Mouse (Mus musculus) brain, adult 2 months (tissue): ENCODE data around the gene Slc2a1.

Source experiments
- DNase-seq: peaks from one replicate; pipeline ENCODE4 v3.0.0; 2011; ENCODE audit warnings: low read depth, low spot score

Gene Slc2a1

DNA sequence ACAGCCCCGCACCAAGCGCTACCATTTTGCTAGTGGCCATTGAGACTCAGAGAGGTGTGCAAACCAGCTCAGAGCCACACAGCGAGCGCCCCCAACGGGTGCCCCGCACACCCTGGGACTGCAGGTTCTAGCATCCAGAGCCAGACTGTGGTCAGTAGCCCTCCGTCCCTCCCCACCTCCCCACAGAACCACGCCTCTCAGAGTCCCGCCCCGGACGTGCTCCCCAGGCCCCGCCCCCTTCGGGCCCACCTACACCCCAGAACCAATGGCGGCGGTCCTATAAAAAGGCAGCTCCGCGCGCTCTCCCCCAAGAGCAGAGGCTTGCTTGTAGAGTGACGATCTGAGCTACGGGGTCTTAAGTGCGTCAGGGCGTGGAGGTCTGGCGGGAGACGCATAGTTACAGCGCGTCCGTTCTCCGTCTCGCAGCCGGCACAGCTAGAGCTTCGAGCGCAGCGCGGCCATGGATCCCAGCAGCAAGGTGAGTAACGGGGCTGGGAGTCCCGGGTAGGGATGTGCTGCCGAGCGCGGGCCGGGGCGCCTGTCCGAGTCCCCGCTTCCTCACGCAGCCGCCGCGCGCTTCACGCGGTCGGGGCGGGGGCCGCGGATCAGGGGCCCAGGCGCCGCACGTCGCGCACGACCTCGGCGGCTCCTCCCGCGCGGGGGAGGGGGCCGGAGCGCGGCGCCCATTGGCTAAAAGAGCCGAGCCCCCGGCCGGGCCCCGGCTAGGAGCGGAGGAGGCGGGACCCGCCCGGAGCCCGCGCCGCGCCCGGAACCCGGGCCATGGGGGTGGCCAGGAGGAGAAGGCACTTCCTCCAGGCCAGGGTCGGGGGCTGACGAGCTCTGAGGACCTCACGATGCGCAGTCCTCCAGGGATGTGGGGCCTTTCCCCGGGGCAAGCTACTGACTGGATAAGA lies at the start of gene Slc2a1:
Gene Slc2a1 (plus strand): TSS at position 217 of the 914 bp plus-strand sequence.
- peak; percentile 97 for DNase-seq

DNA sequence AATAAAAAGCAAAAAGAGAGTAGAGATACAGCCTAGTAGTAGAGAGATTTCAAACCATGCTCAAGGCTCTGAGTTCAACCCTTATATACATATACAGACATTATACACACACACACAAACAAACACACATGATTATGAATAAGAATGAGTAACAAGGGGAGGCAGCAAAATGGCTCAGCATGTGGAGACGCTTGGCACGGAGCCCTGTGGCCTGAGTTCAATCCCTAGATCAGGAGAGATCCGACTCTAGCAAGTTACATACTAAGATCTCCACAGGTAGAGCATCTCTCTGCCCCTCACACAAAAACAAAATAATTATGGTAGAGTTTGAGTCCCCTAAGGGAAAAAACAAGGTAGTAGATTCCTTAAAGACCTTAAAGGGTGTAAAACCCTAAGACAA lies 41.7 kb upstream of the Slc2a1 start:
- DNase-seq, result no peak

DNA sequence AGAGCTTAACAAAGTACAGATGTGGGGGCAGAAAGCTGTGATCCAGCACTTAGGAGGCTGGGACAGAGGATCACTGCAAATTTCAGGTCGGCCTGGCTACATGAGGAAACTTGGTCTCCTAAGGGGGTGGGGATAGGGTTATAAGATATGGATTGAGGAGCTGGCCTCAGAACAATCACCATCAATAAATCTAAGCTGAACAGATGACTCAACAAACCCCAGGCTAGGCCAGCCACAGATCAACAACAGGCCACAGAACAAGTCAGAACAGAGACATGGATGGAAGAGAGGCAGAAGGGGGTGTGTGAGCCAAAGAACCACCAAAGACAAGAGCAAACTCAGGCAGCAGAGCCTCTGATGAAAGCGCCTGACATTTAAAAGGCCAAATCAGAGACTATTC lies 41.3 kb upstream of the Slc2a1 start:
- no peak for DNase-seq

DNA sequence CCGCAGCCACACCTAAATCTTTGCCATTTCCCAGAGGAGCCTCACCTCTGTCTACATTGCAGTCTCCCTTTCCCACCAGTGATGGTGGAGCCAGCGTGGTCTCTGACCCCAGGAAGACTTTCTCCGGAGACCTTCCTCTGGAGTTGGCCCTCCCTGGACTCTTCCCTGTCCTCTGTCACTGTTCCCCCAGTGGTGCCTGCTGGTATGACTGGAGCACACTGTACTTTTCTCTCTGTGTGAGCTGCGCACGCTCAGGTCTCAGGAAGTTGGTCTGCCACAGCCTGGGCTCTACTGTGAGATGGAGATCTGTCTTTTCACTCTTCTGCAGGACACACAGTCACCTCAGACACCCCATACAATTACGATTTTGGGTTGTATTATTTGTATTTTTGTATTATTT lies 39.6 kb upstream of the Slc2a1 start:
- no peak for DNase-seq

DNA sequence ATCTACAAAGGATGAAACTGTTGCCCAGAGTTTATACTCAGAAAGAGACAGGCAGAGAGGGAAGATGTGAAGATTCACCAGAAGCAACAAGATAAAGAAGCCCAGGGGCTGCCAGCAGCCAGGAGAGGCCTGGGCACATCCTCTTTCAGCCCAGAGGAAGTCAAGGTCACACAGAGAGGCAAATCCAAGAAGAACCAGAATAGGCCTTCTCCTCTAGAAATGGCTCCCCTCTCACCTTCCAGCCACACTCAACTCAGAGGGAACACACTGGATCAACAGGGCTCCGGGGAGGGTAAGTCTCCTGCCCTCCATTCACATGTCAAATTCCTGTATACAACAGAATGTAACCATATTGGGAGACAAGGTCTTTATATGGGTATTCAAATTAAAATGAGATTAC lies 38.3 kb upstream of the Slc2a1 start:
- no peak for DNase-seq

DNA sequence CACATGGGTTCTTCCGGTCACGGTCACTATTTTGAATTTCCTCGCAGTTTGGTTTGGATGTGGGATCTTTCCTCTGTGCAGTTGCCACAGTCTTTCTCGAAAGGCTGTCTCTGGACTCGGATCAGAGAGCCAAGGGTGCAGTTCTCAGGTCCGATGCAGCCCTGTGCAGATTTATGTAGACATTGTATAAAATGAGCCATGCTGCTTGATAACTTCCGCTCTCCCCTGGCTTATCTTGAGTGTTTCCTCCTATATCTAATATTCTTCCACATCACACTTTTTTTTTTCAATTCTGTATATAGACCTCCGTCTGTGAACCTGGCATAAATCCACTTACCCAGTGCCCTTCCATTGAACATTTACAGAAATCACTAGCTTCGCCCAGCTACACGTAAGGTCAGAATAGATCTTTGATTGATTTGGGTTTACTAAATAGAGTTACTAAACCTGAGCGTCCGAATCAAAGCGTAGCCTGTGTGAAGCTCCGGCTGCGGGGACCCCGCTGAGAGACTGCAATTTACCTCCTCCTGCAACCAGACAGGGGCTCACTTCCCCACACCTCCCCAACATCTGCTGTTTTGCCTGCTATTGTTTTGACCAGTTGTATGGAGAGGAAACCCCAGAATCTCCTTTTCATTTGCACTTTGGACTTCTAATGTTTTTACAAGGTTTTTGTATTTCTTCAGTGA lies 37.4 kb upstream of the Slc2a1 start:
- no peak for DNase-seq

DNA sequence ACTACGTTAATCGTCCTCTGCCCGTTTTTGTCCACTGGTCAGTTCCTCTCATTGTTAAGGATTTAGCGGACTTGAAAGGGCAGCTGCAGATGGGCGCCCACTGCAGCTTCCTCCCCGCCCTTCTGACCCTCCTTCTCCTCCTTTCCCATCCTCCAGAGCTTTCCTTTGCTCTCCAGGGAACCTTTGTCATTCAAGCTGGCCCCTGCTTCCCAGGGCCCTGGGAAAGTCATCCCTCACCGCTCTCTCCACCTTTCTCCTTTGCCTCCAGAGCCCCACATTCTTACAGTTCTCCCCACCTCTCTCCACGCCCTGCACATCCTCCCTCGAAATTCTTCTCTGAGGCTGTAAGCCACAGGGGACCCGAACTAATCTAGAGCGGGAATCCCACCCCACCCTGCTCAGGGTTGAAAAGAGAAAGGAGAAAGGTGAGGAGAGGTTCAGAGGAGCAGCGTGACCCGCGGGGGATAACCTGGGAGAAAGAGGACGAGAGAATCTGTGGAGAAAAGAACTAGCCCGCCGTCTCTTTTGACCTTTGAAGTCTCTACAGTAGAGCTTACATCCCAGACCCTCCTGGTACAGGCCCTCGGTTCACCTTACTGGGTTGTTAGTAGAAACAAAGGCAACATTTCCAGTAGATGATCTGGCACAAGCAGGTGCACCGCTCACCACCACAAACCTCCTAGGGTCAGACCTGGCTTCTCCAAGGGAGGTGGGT lies 36.7 kb upstream of the Slc2a1 start:
- DNase-seq, result no peak

DNA sequence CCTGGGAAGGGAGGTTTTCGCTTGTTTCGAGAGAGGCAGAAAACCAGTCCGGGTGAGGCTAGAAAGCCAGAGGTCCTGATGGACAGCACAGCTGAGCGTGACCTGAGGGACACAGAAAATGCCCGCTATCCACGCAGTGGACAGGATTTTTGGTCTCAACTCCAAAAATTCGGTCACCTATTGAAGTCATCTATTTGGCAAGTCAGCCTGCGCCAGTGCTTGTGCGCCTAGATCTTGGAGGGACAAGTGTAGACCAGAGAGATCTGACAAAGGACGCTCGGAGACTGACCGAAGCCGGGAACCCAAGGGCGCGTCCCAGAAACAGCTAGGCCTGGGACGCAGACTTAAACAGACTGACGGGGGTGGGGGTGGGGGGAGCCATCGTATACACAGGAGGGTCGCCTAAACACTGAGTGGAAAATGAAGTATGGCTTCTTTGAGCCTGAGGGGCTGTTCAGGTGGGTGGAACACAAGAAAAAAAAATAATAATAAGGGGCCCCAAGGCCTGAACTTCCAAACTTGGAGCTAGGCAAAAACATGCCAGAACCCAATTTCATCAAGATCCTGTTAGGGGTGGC lies 36.1 kb upstream of the Slc2a1 start:
- DNase-seq, result no peak

DNA sequence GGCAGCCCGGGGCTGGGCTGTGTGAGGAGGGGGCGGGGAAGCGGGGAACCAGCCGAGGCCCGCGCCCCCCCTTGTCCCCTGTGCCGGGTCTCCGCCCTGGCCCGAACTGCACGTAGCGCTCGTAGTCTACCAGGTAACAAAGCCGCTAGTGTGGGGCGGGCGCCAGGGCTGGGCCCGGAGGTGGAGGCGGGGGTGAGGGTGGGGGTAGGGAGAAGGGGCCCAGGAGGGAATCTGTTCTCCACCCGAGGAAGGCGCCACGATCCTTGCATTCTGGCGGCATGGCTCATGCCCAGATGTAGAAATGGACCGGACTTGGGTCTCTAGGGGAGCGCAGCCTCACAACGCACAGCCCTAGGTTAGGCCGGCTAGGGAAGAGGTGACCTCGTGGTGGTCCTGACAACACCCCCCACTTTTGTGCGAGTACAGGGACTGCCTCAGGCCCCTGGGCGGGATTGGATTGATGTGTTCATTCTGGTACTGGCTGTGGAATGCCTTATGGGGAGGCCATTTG lies 35.5 kb upstream of the Slc2a1 start:
- DNase-seq, result no peak

DNA sequence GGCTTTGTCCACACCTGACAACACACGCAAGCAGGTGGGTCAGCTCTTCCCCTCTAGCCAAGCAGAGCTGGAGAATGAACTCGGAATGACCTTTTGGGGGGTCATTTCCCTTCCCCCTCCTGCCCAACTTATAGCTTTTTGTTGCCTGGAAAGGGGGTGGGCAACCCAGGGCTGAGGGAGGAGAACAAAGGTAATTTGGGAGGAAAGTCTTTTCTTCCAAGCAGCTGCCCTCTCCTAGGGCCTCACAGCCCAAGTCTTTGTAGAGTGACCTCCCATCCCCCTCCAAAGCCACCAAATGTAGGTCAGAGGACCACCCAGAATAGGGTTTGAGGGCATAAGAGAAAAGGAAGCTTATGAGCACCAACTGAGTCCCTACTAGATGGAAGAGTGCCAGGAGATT lies 34.9 kb upstream of the Slc2a1 start:
- no peak for DNase-seq

DNA sequence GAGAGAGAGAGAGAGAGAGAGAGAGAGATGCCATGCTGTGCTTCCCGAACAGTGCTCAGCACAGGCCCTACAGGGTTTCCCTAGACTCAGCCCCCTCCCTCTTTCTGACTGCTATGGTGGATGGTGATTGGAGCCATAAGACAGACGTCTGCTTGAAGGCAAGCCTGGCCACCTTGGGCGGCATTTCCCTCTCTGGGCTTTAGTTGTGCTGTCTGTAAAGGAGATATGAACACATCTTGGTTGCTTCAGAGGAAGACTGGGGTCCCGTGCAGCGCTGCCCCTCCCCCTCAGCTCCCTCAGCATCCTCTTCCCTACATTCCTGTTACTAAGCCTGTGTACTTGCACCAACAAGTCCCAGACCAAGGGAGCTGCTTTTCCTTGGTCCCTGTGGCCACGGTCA lies 33.9 kb upstream of the Slc2a1 start:
- DNase-seq, result no peak

DNA sequence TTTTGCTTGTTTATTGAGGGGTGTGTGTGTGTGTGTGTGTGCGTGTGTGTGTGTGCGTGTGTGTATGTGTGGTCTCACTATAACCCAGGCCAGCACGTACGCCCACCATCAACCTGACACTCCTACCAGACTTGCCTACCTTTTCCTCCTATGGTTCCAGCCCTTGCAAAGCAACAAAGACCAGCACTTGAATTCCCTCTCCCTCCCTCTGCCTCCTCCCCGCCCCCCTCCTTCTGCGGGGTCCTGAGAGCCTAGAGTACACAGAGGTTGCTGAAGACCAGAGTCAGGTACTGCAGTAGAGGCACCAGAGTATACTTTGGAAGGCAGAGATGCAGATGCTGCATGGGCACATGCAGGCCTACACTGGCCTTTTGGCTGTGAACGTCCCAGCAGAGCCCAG lies 33.2 kb upstream of the Slc2a1 start:
- DNase-seq, result no peak

DNA sequence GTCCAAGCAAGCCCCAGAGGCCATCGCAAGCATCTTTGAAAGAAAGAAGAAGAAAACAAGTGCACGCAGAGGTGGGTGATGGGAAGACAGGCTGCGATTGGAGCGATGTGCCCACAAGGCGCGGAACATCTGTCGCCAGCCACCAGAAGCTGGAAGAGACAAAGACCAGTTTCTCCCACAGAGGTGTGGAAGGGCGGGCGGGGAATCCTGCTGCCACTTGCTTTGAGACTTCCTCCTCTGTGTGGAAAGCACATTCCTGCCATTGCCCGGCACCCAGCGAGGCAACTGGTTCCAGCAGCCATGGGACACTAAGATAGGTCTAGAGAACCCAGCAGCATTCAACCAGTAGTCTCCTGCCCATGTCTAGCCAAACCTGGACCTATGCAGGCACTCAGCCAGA lies 32.2 kb upstream of the Slc2a1 start:
- DNase-seq, result no peak

DNA sequence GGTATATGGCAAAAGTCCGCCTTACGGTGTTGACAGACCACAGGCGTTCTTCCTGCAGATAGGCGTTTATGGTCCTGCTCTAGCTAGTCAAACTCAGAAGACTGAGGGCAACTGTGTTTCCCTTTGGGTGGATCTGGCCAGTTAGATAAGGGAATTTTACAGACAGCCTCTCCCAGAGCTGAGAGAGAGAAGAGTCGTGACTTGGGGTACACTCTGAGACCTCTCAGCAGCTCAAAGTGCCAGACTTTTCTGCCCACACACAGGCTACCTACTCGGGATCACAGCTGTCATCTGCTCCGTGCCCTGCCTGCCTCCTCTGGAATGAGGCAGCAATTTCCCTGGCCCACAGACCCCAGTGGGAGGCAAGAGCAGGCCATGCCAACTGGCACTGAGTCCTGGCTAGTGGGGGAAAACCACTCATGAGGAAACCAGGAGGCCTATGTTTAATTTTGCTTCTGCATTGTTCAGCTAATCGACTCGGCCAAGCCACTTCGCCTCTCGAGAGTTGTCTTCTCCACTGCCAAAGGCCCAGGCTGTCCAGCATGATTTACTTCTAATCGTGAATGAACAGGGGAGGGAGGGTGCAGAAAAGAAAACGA lies 31.3 kb upstream of the Slc2a1 start:
- DNase-seq, result peak; percentile 50

DNA sequence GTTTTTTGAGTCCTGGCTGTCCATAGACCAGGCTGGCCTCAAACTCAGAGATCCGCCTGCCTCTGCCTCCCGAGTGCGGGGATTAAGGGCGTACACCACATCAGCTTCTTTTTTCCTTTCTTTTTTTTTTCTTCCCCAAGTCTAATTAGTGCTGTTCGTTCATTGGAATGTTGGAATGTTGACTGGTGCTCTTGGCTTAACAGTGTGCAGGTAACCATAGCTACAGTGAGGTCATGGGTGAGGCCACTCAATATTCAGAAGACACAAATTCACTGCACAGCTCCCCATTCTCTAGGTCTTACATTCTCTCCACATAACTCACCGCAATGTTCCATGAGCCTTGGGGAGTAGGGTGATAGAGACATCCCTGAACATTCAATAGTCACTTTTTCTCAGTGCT lies 28.6 kb upstream of the Slc2a1 start:
- DNase-seq, result no peak

DNA sequence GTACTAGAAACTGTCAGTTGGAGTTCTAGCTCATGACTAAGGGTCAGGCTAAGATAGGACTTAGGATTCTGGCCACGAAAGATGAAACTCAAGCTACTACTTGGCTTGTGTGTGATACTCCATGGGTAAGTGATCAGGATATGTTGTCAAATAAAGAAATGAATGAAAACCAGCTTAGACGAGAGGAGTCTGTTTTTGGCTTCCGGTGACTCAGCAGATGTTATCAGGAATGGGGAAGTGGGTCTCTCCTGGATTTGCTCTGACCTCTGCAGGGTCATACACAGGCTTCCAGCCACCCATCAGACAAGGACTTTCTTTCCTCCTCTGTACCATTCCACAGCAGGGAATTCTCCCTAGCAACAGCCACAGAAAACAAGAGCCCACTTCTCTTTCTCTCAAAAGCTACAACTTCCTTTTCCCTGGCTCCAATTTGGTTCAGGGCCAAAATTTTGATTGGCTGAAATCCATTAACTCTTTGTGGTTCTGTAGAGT lies 25.7 kb upstream of the Slc2a1 start:
- DNase-seq, result no peak

DNA sequence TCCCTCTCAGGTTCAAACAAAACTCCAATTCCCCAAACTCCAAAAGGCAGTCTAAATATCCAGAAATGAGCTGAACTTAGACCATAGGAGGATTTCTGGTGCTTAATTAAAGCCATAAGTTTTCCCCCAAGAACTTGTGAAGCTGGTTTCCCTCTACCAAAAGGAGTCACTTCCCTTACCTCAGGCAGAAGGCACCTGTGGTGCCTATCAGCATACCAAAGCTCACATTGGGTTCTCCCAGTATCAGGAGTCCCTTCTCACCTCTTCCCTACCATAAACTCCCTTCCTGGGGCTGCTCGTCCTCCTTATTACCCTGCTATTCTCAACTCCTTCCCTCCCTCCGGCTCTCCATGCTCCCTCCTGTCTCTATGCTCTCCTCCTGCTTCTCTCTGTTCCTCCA lies 20.1 kb upstream of the Slc2a1 start:
- DNase-seq, result no peak

DNA sequence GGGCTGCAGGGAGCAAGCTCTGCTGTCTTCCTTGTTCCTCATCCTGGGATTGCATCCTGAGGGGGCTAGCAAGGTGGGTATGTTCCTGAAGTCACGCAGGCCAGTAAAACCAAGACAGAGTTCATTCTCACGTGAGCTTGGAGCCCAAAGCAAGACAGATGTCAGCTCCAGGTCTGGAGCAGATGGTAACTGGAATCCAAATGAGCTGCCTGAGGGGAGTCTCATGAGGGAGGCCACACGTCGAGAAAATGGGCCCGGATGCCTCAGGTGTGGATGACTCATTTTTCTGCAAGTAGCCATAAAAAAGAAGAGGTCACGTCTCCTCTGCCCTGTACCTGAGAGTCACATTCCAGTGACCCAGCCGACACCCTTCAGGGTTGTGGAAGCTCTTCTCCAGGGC lies 14.6 kb upstream of the Slc2a1 start:
- DNase-seq, result no peak

DNA sequence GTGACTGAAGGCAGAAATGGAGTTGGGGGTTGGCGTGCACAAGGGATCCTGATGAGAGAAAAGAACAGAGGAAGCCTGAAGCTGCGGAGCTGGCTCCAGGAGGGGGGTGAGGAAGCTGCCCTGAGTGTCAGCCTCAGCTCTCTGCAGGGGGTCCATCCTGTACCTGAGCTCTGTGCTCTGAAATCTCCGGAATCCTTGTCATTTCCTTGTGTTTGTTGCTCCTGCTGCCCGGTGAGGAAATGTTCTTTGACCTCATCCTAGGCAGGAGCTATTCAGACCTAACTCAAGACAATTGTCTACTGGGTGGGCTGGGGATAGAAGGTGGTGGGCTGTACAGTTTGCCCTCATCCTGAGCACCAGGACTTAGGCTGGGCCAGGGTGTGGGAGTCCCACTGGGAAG lies 13.5 kb upstream of the Slc2a1 start:
- DNase-seq, result no peak

DNA sequence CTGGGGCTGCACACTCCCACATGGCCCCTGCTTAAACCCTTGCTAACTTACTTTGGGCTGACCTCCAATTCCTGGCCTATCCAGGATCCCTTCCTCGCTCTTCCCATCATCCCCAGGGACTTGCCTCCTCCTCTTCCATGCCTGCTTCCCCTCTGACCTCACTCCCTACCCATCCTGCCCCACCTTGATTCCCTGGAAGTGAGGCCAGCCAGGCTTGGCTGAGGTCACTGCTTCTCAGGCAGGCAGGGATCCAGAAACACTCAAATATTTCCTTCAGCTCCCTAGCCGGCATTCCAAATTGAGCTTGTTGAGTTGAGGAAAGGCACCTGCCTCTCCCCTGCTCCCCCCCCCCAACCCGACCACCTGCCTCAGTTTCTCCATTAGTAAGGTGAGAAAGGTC lies 12.1 kb upstream of the Slc2a1 start:
- no peak for DNase-seq

DNA sequence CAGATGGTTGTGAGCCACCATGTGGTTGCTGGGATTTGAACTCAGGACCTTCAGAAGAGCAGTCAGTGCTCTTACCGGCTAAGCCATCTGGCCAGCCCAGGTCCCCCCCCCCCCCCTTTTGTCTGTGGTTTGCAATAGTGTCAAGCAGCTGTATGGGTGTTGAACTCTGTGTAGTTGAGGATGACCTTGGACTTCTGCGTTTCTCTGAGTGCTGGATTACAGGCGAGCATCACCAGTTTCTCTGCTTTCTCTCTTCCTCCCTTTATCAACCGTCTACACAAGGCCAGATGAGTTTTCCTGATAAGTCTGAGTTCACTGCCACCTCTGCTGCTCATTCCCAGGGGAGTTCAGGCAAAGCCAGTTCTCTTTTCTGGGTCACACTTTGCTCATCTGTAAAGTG lies 11.1 kb upstream of the Slc2a1 start:
- DNase-seq, result no peak
